Mouse (Mus musculus) intestine, postnatal 0 days (tissue): ENCODE results near the gene Igdcc4. TPM values are rescaled to one million over a fixed set of nuclear protein-coding genes. Genes with fewer than 3 reads are reported as not detected.

Experiments
- ATAC-seq: fragments of 200-750 bp; cut with Nextera tagmentation; 2 replicates; pipeline ENCODE4 v1.8.0; 2017; ENCODE audit warnings: mild to moderate bottlenecking, moderate TSS enrichment, moderate library complexity
- H3K27ac ChIP-seq: fragments of 300-500 bp; sonication (generic); 2 replicates; pipeline ENCODE4 v1.5.1; 2014; ENCODE audit warnings: mild to moderate bottlenecking, low read depth, low read length, moderate library complexity
- H3K27me3 ChIP-seq: fragments of 300-500 bp; sonication (generic); replicated peaks from 2 replicates; pipeline ENCODE4 v1.6.1; 2014; ENCODE audit warnings: low read length, mixed read lengths; ENCODE audit not compliant: control insufficient read depth, insufficient read depth
- H3K36me3 ChIP-seq: fragments of 300-500 bp; sonication (generic); 2 replicates; pipeline ENCODE4 v1.6.1; 2014; ENCODE audit warnings: mild to moderate bottlenecking, moderate library complexity; ENCODE audit not compliant: control insufficient read depth, insufficient read depth
- H3K4me1 ChIP-seq: fragments of 300-500 bp; sonication (generic); replicated peaks from 2 replicates; pipeline ENCODE4 v1.6.1; 2014; ENCODE audit warnings: antibody characterized with exemption, low read length, mixed read lengths; ENCODE audit not compliant: control insufficient read depth, insufficient read depth
- H3K4me2 ChIP-seq: fragments of 300-500 bp; sonication (generic); replicated peaks from 2 replicates; pipeline ENCODE4 v1.6.1; 2014; ENCODE audit warnings: low read depth, mild to moderate bottlenecking, moderate library complexity
- H3K4me3 ChIP-seq: fragments of 300-500 bp; sonication (generic); 2 replicates; pipeline ENCODE4 v1.5.1; 2014; ENCODE audit warnings: low read depth, low read length
- H3K9ac ChIP-seq: fragments of 300-500 bp; sonication (generic); 2 replicates; pipeline ENCODE4 v1.6.1; 2014; ENCODE audit warnings: mild to moderate bottlenecking, low read depth, low read length
- H3K9me3 ChIP-seq: fragments of 300-500 bp; sonication (generic); 2 replicates; pipeline ENCODE4 v1.6.1; 2016; ENCODE audit warnings: mixed run types; ENCODE audit not compliant: control insufficient read depth
- CTCF ChIP-seq: sonication (generic); IDR thresholded peaks from 2 replicates; pipeline ENCODE4 v1.5.1; 2016; ENCODE audit warnings: low read depth, mild to moderate bottlenecking, control low read depth, antibody characterized with exemption, moderate library complexity
- WGBS: fragments of 180-500 bp; shearing (Covaris S2); extraction: QIAGEN DNeasy Blood & Tissue Kit; methylation state at CpG from one replicate; pipeline ENCODE4 v1.1.7; 2014; 5-methylcytosine and 5-hydroxymethylcytosine counted together
- polyA plus RNA-seq: library from polyadenylated mRNA; unstranded; fragments of >200 nt; fragmentation: Nextera tagmentation; extraction: Ambion mirVana; gene quantifications from 2 replicates; pipeline ENCODE4 v1.2.1, GENCODE M21; 2015

The Igdcc4 gene
- polyA plus RNA-seq, 1 experiment from 2014 or later, result 4.5 TPM

GRCm38 (mm10) chr9:65157631-65158030 is 56.3 kb downstream of the Igdcc4 start:
- H3K27ac ChIP-seq, result no peak overlapping the region
- H3K9me3 ChIP-seq, result no peaks in the 10 kb centered on the region
- H3K9ac ChIP-seq, result no peak overlapping the region
- no peak for ATAC-seq
- H3K27me3 ChIP-seq, result peaks cover 18% of the 10 kb centered on the region
- no peaks in the 10 kb centered on the region for H3K36me3 ChIP-seq
- no peak overlapping the region for H3K4me2 ChIP-seq
- no peaks in the 10 kb centered on the region; the same call in 1 of the 2 replicates for H3K4me1 ChIP-seq
- 64% methylated on average over 6 of the region's 6 CpGs for WGBS
- no peak overlapping the region for H3K4me3 ChIP-seq
- no peak for TF ChIP-seq CTCF

GRCm38 (mm10) chr9:65161188-65161587 is 59.9 kb downstream of the Igdcc4 start:
- Histone ChIP-seq H3K27me3 (peaks cover 32% of the 10 kb centered on the region), H3K27ac (no peak overlapping the region), H3K4me3 (no peak overlapping the region), H3K4me2 (no peak overlapping the region), H3K9me3 (no peaks in the 10 kb centered on the region), H3K36me3 (no peaks in the 10 kb centered on the region), H3K4me1 (0 out of 2 replicates have a peak, but pooled peaks cover 5% of the 10 kb centered on the region), H3K9ac (no peak overlapping the region)
- 77% methylated on average over 4 of the region's 4 CpGs for WGBS
- no peak for ATAC-seq
- TF ChIP-seq CTCF, result no peak

GRCm38 (mm10) chr9:65161881-65162280 is 60.6 kb downstream of the Igdcc4 start:
- ATAC-seq, result no peak
- Histone ChIP-seq H3K4me1 (0 out of 2 replicates have a peak, but pooled peaks cover 5% of the 10 kb centered on the region), H3K9ac (no peak overlapping the region), H3K9me3 (no peaks in the 10 kb centered on the region), H3K4me3 (no peak overlapping the region), H3K4me2 (no peak overlapping the region), H3K36me3 (no peaks in the 10 kb centered on the region), H3K27me3 (peaks cover 32% of the 10 kb centered on the region), H3K27ac (no peak overlapping the region)
- 62% methylated on average over 8 of the region's 8 CpGs for WGBS
- TF ChIP-seq CTCF, result no peak

GRCm38 (mm10) chr9:65162711-65163639 is 61.7 kb downstream of the Igdcc4 start:
- peak overlapping the region; percentile 69 for H3K4me2 ChIP-seq
- TF ChIP-seq CTCF, result no peak
- ATAC-seq, result no peak

GRCm38 (mm10) chr9:65164870-65165269 is 63.6 kb downstream of the Igdcc4 start:
- TF ChIP-seq CTCF, result peak; percentile 76
- no peak overlapping the region for H3K27ac ChIP-seq
- 15% methylated on average over 1 of the region's 1 CpGs for WGBS

More at GRCm38 (mm10) chr9:65162711-65163639, 61.7 kb downstream of the Igdcc4 start:
- H3K4me1 ChIP-seq, result 0 out of 2 replicates have a peak, but pooled peaks cover 5% of the 10 kb centered on the region
- no peaks in the 10 kb centered on the region for H3K36me3 ChIP-seq
- peak overlapping the region; percentile 37 for H3K4me3 ChIP-seq
- H3K9ac ChIP-seq, result no peak overlapping the region
- peaks cover 32% of the 10 kb centered on the region for H3K27me3 ChIP-seq
- WGBS, result 3% methylated on average over 60 of the region's 69 CpGs
- H3K27ac ChIP-seq, result no peak overlapping the region
- H3K9me3 ChIP-seq, result no peaks in the 10 kb centered on the region

GRCm38 (mm10) chr9:65166386-65166785 is 65.1 kb downstream of the Igdcc4 start:
- H3K27me3 ChIP-seq, result peaks cover 26% of the 10 kb centered on the region
- H3K27ac ChIP-seq, result no peak overlapping the region
- H3K9ac ChIP-seq, result no peak overlapping the region
- H3K4me1 ChIP-seq, result 0 out of 2 replicates have a peak, but pooled peaks cover 5% of the 10 kb centered on the region
- WGBS, result 49% methylated on average over 9 of the region's 9 CpGs
- no peak for ATAC-seq
- TF ChIP-seq CTCF, result no peak
- H3K4me3 ChIP-seq, result no peak overlapping the region
- H3K4me2 ChIP-seq, result no peak overlapping the region
- no peaks in the 10 kb centered on the region for H3K9me3 ChIP-seq
- no peaks in the 10 kb centered on the region for H3K36me3 ChIP-seq

More at GRCm38 (mm10) chr9:65164870-65165269, 63.6 kb downstream of the Igdcc4 start:
- 0 out of 2 replicates have a peak, but pooled peaks cover 5% of the 10 kb centered on the region for H3K4me1 ChIP-seq
- no peak overlapping the region for H3K4me3 ChIP-seq
- H3K9ac ChIP-seq, result no peak overlapping the region
- H3K9me3 ChIP-seq, result no peaks in the 10 kb centered on the region
- H3K27me3 ChIP-seq, result peaks cover 29% of the 10 kb centered on the region
- H3K36me3 ChIP-seq, result no peaks in the 10 kb centered on the region
- no peak overlapping the region for H3K4me2 ChIP-seq
- ATAC-seq, result no peak
